Mouse (Mus musculus) CD4-positive, CD25-positive, alpha-beta regulatory T cell, adult 4 months (primary cell): ENCODE results near the gene Gpc6. TPM values are rescaled to one million over a fixed set of nuclear protein-coding genes. Genes with fewer than 3 reads are reported as not detected.

Source experiments
- ATAC-seq: one replicate; pipeline ENCODE4 v1.8.0; 2017
- polyA plus RNA-seq, 2 experiments: library from polyadenylated mRNA; unstranded; fragments of 100-300 nt; shearing (Covaris generic); gene quantifications; one replicate each; pipeline ENCODE4 v1.2.1; 2017

Gpc6 gene
- polyA plus RNA-seq, 2 experiments from 2014 or later = 0.15 TPM; not detected in 1

DNA sequence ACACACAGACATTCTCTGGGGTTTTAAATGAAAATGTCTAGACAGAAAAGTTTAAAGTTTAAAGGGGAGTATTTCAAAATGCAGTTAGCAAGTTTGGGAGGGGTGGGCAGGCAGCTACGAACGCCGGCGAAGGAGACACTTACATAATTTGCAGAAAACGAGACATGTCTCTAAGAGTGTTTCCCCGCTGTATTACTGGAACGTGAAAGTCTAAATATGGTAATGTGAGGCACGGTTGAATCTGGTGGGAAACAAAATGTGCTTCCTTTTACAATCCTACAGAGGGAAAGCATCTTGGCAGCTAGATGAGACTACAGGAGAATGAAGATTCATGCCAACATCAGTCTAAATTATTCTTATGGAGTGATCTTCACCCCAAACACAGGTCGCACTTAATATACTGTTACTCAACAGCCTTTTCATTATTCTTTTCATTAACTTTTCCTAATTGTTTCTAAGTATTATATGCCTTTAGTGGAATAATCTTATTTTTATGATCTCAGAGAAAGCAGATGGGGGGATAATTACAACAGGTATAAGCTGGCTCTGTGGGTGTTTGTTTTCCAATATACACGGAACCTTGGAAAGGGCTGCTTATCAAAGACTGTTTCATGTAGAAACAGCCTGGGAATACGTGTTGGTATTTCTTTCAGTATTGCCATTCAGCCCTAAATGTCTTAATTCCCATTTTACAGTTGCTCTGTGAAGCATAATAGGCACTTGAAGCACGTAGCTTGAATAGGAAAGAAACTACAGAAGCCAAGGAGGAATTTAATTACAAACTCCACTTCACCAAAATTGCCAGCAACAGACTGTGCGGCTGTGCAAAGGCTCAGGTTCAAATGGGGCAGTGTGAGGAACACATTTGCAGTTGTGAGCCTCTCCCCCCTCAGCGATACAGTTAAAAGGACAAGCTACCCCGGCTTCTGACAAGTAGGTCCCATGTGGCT, 885.5 kb downstream of the Gpc6 start:
- no peak for ATAC-seq

- ATAC-seq = no peak
Observed at GRCm38 (mm10) chr14:117813473-117813872, 888.4 kb downstream of the Gpc6 start.

GRCm38 (mm10) chr14:117816008-117816407, 890.9 kb downstream of the Gpc6 start:
- no peak for ATAC-seq

GRCm38 (mm10) chr14:117816706-117817105, 891.6 kb downstream of the Gpc6 start:
- no peak for ATAC-seq

DNA sequence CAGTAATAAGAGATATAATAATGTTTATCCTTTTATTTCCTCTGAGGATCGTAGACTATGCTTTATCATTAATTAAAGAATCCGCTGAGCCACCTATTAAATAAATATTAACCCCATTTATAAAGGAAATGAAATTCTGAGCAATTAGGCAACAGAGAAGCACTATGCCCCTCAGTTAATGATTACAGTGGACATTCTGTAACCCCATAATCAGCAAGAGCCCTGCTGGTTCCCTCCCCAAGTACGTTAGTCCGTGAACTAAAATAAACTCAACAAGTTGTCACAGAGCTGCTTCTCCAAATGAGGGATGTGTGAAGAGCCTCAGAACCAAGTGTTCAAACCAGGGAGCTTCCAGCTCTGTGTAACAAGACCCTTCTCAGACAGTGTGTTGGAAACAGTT, 892.1 kb downstream of the Gpc6 start:
- ATAC-seq = no peak

- no peak for ATAC-seq
Observed at GRCm38 (mm10) chr14:117824491-117824890, 899.4 kb downstream of the Gpc6 start.

GRCm38 (mm10) chr14:117826294-117827046, 901.4 kb downstream of the Gpc6 start:
- ATAC-seq = no peak

GRCm38 (mm10) chr14:117831267-117831666, 906.2 kb downstream of the Gpc6 start:
- no peak for ATAC-seq

- ATAC-seq = no peak
Observed at GRCm38 (mm10) chr14:117831731-117832130, 906.6 kb downstream of the Gpc6 start.

DNA sequence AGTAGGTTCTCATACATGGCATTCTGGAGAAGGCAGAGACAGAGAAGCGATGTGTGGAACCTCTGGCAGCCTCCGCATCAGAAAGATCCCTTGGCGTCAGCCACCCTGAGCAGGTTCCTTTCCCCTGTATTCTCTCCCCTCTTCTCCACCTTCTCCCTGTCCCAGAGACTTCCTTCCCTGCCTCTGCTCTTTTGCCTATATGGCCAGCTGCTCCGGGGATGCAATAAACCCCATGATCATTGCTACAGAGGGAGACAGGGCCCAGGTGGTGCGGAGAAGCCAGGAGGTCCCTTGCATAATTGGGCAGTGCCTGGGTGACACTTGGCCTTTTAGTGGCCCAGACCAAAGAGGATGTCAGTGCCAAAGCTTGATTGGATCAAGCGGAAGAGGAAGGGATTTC, 910.4 kb downstream of the Gpc6 start:
- no peak for ATAC-seq

DNA sequence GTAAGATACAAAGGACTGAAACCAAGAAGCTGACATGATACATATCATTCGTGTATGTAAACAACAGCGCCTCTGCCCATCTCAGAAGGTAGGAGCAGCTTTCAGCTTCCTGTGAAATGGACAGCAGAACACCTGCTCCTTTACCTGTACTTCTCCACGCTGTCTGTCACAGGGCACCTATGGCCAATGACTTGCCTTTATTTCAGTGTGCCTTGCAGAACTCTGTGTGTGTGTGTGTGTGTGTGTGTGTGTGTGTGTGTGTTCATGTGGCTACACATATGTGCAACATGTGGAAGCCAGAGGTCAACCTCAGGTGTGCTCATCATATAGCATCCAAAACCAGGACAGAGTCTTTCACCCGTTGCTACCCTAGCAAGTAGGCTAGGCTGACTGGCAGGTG, 911.9 kb downstream of the Gpc6 start:
- ATAC-seq = no peak

- no peak for ATAC-seq
Observed at GRCm38 (mm10) chr14:117837715-117838114, 912.6 kb downstream of the Gpc6 start.

DNA sequence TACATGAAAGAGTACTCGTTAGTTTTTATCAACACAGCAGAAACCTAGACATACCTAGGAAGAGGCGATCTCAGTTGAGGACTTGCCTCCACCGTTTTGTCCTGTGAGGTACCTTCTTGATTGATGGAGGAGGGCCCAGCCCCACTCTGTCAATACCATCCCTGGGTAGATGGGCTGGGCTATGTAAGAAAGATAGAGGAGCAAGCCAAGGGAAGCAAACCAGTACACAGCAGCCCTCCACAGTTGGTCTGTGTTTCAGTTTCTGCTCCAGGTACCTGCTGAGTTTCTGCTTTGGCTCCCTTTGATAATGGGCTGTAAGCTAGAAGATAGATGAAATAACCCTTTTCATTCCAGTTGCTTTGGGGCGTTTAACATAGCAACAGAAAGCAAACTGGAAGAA, 916.1 kb downstream of the Gpc6 start:
- ATAC-seq = no peak

DNA sequence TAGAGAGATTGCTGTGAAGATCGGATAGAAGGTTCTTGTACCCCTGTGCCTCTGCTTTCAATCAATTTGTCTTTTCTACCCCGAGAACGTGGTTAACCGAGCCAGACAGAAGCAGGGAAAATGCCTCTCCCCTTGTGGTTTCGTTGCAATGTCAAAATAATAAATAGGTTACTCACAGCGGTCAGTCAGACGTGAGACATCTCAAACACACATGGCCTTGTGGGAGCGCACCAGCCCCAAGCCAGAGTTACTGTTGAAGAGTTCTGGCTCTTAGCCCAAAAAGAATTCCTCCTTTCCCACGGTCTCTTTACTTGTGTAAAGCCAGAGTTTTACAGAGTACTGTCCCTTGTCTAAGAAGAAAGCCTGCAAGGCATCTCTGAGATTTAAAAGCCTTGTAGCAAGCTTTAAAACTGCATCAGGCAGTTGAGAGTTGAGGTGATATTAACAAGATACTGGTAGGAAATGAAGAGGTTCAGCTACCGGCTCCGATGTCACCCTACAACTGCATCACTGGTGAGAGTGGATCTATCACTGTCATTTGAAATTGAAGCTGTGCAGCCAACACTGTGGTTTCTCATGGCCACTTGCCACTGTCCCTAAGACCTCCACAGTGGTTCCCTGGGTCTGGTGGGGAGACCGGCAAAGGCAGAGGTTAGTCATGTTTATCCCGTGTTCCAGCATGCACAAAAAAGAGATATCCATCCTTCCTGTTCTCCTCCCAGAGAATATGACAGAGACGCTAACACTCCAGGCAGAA, 916.9 kb downstream of the Gpc6 start:
- ATAC-seq = no peak

DNA sequence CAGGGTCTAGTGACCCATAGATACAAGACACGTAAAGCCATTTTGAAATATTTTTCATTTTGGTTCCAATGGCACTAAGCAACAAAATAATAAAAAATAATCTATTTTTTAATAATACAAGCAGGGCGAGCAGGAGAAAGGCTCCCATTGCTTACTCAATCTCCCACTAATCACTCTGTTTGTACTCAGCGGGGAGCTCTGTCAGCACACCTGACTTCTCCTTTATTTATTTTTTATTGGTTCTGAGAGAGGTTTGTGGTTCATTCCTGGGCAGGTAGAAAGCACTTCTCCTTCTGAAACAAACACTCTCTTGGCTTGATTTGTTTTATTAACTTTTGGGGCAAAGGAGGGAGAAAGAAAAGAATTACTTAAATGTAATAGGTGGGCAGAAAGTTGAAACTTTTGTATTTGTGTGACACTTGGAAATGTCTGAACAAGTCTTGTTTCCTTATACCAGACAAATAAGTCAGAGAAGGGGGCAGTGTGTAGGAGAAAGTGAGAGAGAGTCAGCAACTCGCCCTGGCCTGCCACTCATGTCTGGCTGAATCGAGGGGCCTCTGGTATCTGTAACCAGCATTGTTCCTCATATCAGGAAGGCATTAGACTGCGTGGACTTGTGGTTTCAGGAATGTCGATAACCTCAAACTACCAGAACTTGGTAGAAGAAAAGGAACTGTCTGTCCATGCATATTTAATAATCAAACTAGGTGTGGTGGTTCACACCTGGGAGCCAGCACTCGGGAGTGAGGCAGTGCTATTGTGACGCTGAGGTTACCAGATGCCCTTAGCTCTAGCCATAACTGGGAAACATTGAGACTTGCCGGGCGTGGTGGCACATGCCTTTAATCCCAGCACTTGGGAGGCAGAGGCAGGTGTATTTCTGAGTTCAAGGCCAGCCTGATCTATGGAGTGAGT, 924.7 kb downstream of the Gpc6 start:
- no peak for ATAC-seq

GRCm38 (mm10) chr14:117852266-117852665, 927.2 kb downstream of the Gpc6 start:
- no peak for ATAC-seq

GRCm38 (mm10) chr14:117852842-117853241, 927.7 kb downstream of the Gpc6 start:
- ATAC-seq = no peak

- no peak for ATAC-seq
Observed at GRCm38 (mm10) chr14:117854498-117854897, 929.4 kb downstream of the Gpc6 start.

- no peak for ATAC-seq
Observed at GRCm38 (mm10) chr14:117871268-117871667, 946.2 kb downstream of the Gpc6 start.

GRCm38 (mm10) chr14:117879313-117879712, 954.2 kb downstream of the Gpc6 start:
- ATAC-seq = no peak

DNA sequence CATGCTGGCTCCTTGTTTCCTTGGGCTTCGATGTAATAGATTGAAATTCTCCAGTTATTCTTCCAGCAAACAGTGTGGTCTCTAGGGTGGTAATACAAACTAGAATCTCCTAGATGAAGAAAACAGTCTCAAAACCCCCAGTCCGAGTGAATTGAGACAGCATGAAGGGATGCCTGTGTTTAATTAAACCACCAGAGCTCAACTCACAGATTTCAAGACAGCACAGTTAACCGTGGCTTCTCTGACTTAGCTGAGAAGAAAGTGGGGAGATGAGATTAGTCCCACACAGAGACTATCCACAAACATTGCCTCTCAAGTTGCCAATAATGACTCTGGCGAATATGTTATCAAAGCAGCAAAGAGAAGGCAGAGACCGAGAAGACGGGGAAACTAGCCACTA, 956.0 kb downstream of the Gpc6 start:
- ATAC-seq = no peak

DNA sequence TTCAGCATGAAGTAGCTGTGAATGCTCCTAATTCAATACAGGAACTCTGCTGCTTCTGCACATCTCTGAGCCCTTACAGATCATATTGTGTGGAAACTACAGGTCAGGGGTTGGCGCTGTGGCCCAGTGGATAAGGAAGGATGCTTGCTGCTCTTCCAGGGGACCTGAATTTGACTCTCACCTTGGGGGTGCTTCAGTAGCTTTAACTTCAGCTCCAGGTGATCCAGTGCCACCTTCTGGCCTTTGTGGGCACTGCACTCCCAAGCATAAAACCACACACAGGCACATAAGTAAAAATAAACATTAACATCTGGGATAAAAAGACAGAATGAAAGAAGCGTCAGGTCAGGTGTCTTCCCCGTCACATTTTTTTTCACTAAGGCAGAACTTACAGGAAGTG, 957.1 kb downstream of the Gpc6 start:
- no peak for ATAC-seq
